Mouse (Mus musculus) myocyte (in vitro differentiated cells): Measurements from ENCODE around the gene Prtg. TPM values are rescaled to one million over a fixed set of nuclear protein-coding genes. Genes with fewer than 3 reads are reported as not detected.

Source experiments
- H3K27me3 ChIP-seq: one replicate; pipeline ENCODE4 v1.6.1; 2011; ENCODE audit not compliant: control insufficient read depth, insufficient read depth, insufficient read length
- H3K36me3 ChIP-seq: one replicate; pipeline ENCODE4 v1.6.1; 2011; ENCODE audit not compliant: control insufficient read depth, insufficient read depth
- H3K4me2 ChIP-seq: one replicate; pipeline ENCODE4 v1.6.1; 2011; ENCODE audit warnings: low read depth, control low read depth
- H3K4me3 ChIP-seq: one replicate; pipeline ENCODE4 v1.5.1; 2011; ENCODE audit warnings: mild to moderate bottlenecking, control low read depth, moderate library complexity
- H3K79me2 ChIP-seq: one replicate; pipeline ENCODE4 v1.6.1; 2011; ENCODE audit not compliant: control insufficient read depth, insufficient read depth
- H3ac ChIP-seq: one replicate; pipeline ENCODE4 v1.6.1; 2011; ENCODE audit not compliant: control insufficient read depth, insufficient read length
- CEBPB ChIP-seq: IDR thresholded peaks from 2 replicates; pipeline ENCODE4 v1.6.1; 2011; ENCODE audit warnings: mild to moderate bottlenecking, moderate library complexity; ENCODE audit not compliant: poor library complexity, insufficient read depth, severe bottlenecking
- E2F4 ChIP-seq: IDR thresholded peaks from one replicate; pipeline ENCODE4 v1.6.1; 2011; ENCODE audit warnings: mild to moderate bottlenecking, control low read depth, moderate library complexity; ENCODE audit not compliant: insufficient read depth
- MAX ChIP-seq: IDR thresholded peaks from one replicate; pipeline ENCODE4 v1.6.1; 2011; ENCODE audit warnings: low read depth, mild to moderate bottlenecking, control low read depth
- MYOD1 ChIP-seq, 3 experiments: IDR thresholded peaks; one replicate each; pipeline ENCODE4 v1.6.1; 2011; ENCODE audit warnings: control low read depth in 2 of 3, low read depth in 2 of 3, mild to moderate bottlenecking in 2 of 3, moderate library complexity in 1 of 3; ENCODE audit not compliant: insufficient read length in 2 of 3, control insufficient read depth in 1 of 3
- MYOG ChIP-seq, 3 experiments: IDR thresholded peaks; one replicate each; pipeline ENCODE4 v1.6.1; 2011; ENCODE audit warnings: control low read depth in 2 of 3, low read depth in 2 of 3, mild to moderate bottlenecking in 2 of 3; ENCODE audit not compliant: insufficient read length in 2 of 3, control insufficient read depth in 1 of 3, insufficient read depth in 1 of 3
- POLR2A ChIP-seq: IDR thresholded peaks from one replicate; pipeline ENCODE4 v1.6.1; 2011; ENCODE audit warnings: low read depth, mild to moderate bottlenecking, control low read depth, moderate library complexity; ENCODE audit not compliant: insufficient read length
- POLR2AphosphoS2 ChIP-seq: IDR thresholded peaks from one replicate; pipeline ENCODE4 v1.6.1; 2011; ENCODE audit warnings: low read depth, control low read depth; ENCODE audit not compliant: insufficient read length
- REST ChIP-seq: IDR thresholded peaks from one replicate; pipeline ENCODE4 v1.6.1; 2011; ENCODE audit warnings: mild to moderate bottlenecking, control low read depth, moderate library complexity; ENCODE audit not compliant: insufficient read depth, insufficient read length
- SRF ChIP-seq: IDR thresholded peaks from one replicate; pipeline ENCODE4 v1.6.1; 2011; ENCODE audit warnings: low read depth; ENCODE audit not compliant: control insufficient read depth, insufficient read length
- TCF12 ChIP-seq: IDR thresholded peaks from one replicate; pipeline ENCODE4 v1.6.1; 2011; ENCODE audit warnings: mild to moderate bottlenecking, control low read depth; ENCODE audit not compliant: poor library complexity, insufficient read depth, severe bottlenecking
- TCF3 ChIP-seq: IDR thresholded peaks from one replicate; pipeline ENCODE4 v1.6.1; 2011; ENCODE audit warnings: low read depth, control low read depth; ENCODE audit not compliant: insufficient read length
- USF1 ChIP-seq: IDR thresholded peaks from one replicate; pipeline ENCODE4 v1.6.1; 2011; ENCODE audit warnings: low read depth, mild to moderate bottlenecking, control low read depth, moderate library complexity
- polyA plus RNA-seq: library from polyadenylated mRNA; unstranded; fragments of >200 nt; fragmentation: generic; extraction: Trizol; gene quantifications from one replicate; pipeline ENCODE4 v1.2.1, GENCODE M21; 2012; ENCODE audit warnings: missing spikeins

Gene Prtg
- polyA plus RNA-seq, 1 experiment, result 0.06 TPM

DNA sequence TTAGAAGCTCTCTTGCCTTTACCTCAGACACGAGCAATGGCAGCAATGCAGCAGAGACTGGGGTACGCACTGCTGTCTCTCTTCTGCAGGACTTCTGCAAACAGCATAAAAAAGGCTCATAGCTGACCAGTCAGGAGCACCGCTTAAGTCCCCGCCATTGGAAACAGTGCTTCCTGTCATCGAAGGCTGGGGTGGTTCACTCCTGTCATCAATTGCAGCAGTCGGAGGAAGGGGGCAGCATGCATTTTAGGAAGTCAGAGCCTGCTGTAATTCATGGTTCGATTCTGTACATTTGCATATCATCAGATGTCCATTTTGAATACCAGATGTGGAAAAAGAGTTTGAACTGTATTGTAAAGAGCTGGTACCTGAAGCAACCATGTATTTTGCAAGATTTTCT is 109.1 kb downstream of the Prtg start:
- Histone ChIP-seq H3K27me3 (peaks cover 9% of the 10 kb centered on the region), H3K36me3 (no peaks in the 10 kb centered on the region), H3ac (no peak overlapping the region), H3K4me2 (no peak overlapping the region), H3K79me2 (no peaks in the 10 kb centered on the region), H3K4me3 (no peak overlapping the region)
- TF ChIP-seq REST, result no peak
- no peak for TF ChIP-seq TCF12
- TF ChIP-seq MAX, result no peak
- no peak for TF ChIP-seq MYOD1 (IDR thresholded peaks at IDR 0.05; ENCODE audit: control insufficient read depth in 1 of 3, insufficient read length in 2 of 3, low read depth in 2 of 3)
- no peak for TF ChIP-seq CEBPB
- no peak for TF ChIP-seq USF1
- no peak for TF ChIP-seq TCF3
- no peak for TF ChIP-seq POLR2A
- no peak for TF ChIP-seq E2F4
- TF ChIP-seq MYOG (IDR thresholded peaks at IDR 0.05; ENCODE audit: control insufficient read depth in 1 of 3, insufficient read depth in 1 of 3, insufficient read length in 2 of 3, low read depth in 2 of 3), result no peak
- TF ChIP-seq SRF, result no peak
- no peak for TF ChIP-seq POLR2AphosphoS2

- no peak for TF ChIP-seq CEBPB
- Histone ChIP-seq H3K27me3 (peaks cover 69% of the 10 kb centered on the region), H3K4me2 (no peak overlapping the region), H3K36me3 (no peaks in the 10 kb centered on the region), H3K79me2 (no peaks in the 10 kb centered on the region), H3ac (no peak overlapping the region), H3K4me3 (no peak overlapping the region)
Observed at GRCm38 (mm10) chr9:72923068-72923467, 116.4 kb downstream of the Prtg start.

DNA sequence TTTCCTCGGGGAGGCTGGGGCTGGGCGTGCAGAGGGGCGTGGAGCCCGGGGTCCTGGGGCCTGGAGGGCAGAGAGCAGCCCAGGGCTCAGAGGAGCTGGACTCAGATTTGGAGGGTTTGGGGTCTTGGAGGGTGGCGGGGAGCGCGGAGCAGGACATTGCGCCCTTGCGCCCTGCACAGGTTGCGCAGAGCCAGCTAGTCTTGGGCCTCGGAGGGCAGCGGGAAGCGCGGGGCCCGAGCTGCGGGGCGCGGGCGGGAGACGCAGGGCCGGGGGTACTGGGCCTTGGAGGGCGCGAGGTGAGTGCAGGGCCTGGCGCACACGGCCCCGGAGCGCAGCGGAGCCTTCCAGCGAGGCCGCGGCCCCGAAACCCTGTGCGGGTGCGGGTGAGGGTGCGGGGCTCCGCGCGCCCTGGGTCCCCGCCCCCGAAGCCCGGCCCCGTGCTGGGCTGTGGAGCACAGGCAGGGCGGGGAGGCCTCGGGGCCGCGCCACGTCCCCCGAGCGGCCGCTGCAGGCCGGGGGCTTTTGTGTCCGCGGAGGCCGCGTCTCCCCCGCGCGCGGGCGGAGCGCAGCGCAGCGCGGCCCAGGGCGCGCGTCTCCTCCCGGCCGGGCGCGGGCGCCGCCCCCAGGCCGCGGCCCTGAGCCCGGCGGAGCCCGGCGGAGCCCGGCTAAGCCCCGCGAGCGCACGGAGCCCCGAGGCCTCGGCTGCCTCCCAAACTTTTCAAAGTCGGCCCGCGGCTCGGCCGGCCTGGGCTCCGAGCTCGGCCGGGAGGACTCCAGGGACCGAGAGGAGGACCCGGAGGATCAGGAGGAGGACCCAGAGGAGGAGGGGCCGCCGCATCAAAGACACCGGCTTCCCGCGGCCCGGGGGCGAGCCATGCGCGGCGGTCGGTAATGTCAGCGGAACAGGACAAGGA is 118.6 kb downstream of the Prtg start, which contains the start of gene Pygo1:
Gene Pygo1, plus strand, starts transcription at position 625 of the 914 bp plus-strand sequence.
- Histone ChIP-seq H3K36me3 (no peaks in the 10 kb centered on the region), H3K79me2 (no peaks in the 10 kb centered on the region), H3K27me3 (peaks cover 69% of the 10 kb centered on the region), H3ac (no peak within 1 kb of the TSS), H3K4me3 (no peak within 1 kb of the TSS), H3K4me2 (peak within 1 kb of the TSS; percentile 55)
- TF ChIP-seq SRF (no peak), MYOD1 (IDR thresholded peaks at IDR 0.05; ENCODE audit: control insufficient read depth in 1 of 3, insufficient read length in 2 of 3, low read depth in 2 of 3) (no peak), POLR2AphosphoS2 (no peak), REST (no peak), USF1 (no peak), MAX (no peak), E2F4 (no peak), TCF3 (no peak), CEBPB (no peak)

DNA sequence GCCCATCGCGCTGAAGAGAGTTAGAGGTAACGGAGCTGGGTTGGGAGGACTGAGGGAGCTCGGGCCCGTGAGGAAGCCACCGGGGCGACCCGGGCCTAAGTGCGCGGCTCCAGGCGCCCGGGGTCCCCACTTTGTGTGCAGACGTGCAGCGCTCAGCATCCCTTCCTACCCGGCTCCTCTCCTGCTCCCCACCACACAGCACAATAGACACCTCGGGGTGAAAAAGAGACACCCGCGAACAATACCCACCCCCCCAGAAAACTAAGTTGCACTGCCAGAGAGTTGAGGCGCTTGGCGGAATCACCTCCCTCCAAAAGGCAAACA is 119.2 kb downstream of the Prtg start:
- Histone ChIP-seq H3K4me3 (no peak overlapping the region), H3K4me2 (peak overlapping the region; percentile 55), H3K27me3 (peaks cover 71% of the 10 kb centered on the region), H3K79me2 (no peaks in the 10 kb centered on the region), H3K36me3 (no peaks in the 10 kb centered on the region), H3ac (no peak overlapping the region)
- TF ChIP-seq TCF3 (no peak), E2F4 (no peak), TCF12 (no peak), MAX (no peak), CEBPB (no peak), MYOD1 (IDR thresholded peaks at IDR 0.05; ENCODE audit: control insufficient read depth in 1 of 3, insufficient read length in 2 of 3, low read depth in 2 of 3) (no peak), POLR2A (no peak), SRF (no peak), REST (no peak), MYOG (IDR thresholded peaks at IDR 0.05; ENCODE audit: control insufficient read depth in 1 of 3, insufficient read depth in 1 of 3, insufficient read length in 2 of 3, low read depth in 2 of 3) (no peak), POLR2AphosphoS2 (no peak), USF1 (no peak)

- Histone ChIP-seq H3K36me3 (no peaks in the 10 kb centered on the region), H3ac (no peak overlapping the region), H3K27me3 (peaks cover 25% of the 10 kb centered on the region), H3K4me2 (no peak overlapping the region), H3K79me2 (no peaks in the 10 kb centered on the region), H3K4me3 (no peak overlapping the region)
- TF ChIP-seq SRF, result no peak
Observed at GRCm38 (mm10) chr9:72931166-72931790, 124.6 kb downstream of the Prtg start.
